Mouse (Mus musculus) erythroblast, embryonic 14.5 days (primary cell): ENCODE measurements around the gene Tbc1d13.

ENCODE experiments used
- GATA1 ChIP-seq: IDR thresholded peaks from 2 replicates; pipeline ENCODE4 v1.6.1; 2012; ENCODE audit warnings: low read length, inconsistent platforms, mixed read lengths
- TAL1 ChIP-seq: IDR thresholded peaks from 3 replicates; pipeline ENCODE4 v1.6.1; 2012; ENCODE audit warnings: low read length, inconsistent platforms, mixed read lengths

GRCm38 (mm10) chr2:30136458-30136857, 2.9 kb downstream of the Tbc1d13 start:
- TF ChIP-seq TAL1 (no peak), GATA1 (no peak)
